Mouse (Mus musculus) midbrain, embryonic 13.5 days (tissue): ENCODE data around the gene Erbb2. TPM values are rescaled to one million over a fixed set of nuclear protein-coding genes. Genes with fewer than 3 reads are reported as not detected.

Experiments
- ATAC-seq: fragments of 200-750 bp; cut with Nextera tagmentation; 2 replicates; pipeline ENCODE4 v1.8.0; 2017; ENCODE audit warnings: mild to moderate bottlenecking, moderate TSS enrichment, moderate library complexity
- H3K27ac ChIP-seq: fragments of 300-500 bp; sonication (generic); 2 replicates; pipeline ENCODE4 v1.5.1; 2015; ENCODE audit warnings: inconsistent platforms, mild to moderate bottlenecking, moderate library complexity
- H3K27me3 ChIP-seq: fragments of 300-500 bp; sonication (generic); 2 replicates; pipeline ENCODE4 v1.6.1; 2015; ENCODE audit warnings: mild to moderate bottlenecking, inconsistent platforms
- H3K36me3 ChIP-seq: fragments of 300-500 bp; sonication (generic); 2 replicates; pipeline ENCODE4 v1.6.1; 2015; ENCODE audit warnings: mild to moderate bottlenecking, inconsistent platforms
- H3K4me1 ChIP-seq: fragments of 300-500 bp; sonication (generic); replicated peaks from 2 replicates; pipeline ENCODE4 v1.6.1; 2015; ENCODE audit warnings: inconsistent platforms
- H3K4me2 ChIP-seq: fragments of 300-500 bp; sonication (generic); replicated peaks from 2 replicates; pipeline ENCODE4 v1.6.1; 2015; ENCODE audit warnings: moderate library complexity, mild to moderate bottlenecking, inconsistent platforms
- H3K4me3 ChIP-seq: fragments of 300-500 bp; sonication (generic); replicated peaks from 2 replicates; pipeline ENCODE4 v1.5.1; 2015; ENCODE audit warnings: mild to moderate bottlenecking, inconsistent platforms
- H3K9ac ChIP-seq: fragments of 300-500 bp; sonication (generic); replicated peaks from 2 replicates; pipeline ENCODE4 v1.6.1; 2015; ENCODE audit warnings: mild to moderate bottlenecking, inconsistent platforms
- H3K9me3 ChIP-seq: fragments of 300-500 bp; sonication (generic); 2 replicates; pipeline ENCODE4 v1.6.1; 2016; ENCODE audit warnings: mild to moderate bottlenecking, inconsistent platforms
- WGBS: fragments of 180-500 bp; shearing (Covaris S2); methylation state at CpG from one replicate; pipeline ENCODE4 v1.1.7; 2015; 5-methylcytosine and 5-hydroxymethylcytosine counted together
- polyA plus RNA-seq: library from polyadenylated mRNA; unstranded; fragments of >200 nt; fragmentation: Nextera tagmentation; extraction: Ambion mirVana; gene quantifications from 2 replicates; pipeline ENCODE4 v1.2.1, GENCODE M21; 2015

Gene Erbb2
- polyA plus RNA-seq, 1 experiment from 2014 or later = 7.6 TPM

- H3K4me2 ChIP-seq = no peak overlapping the region
- 93% methylated on average over 12 of the region's 12 CpGs for WGBS
- no peaks in the 10 kb centered on the region for H3K36me3 ChIP-seq
- no peak overlapping the region for H3K27ac ChIP-seq
- no peaks in the 10 kb centered on the region for H3K27me3 ChIP-seq
- ATAC-seq = no peak
- H3K4me3 ChIP-seq = no peak overlapping the region
- H3K4me1 ChIP-seq = no peaks in the 10 kb centered on the region
- H3K9me3 ChIP-seq = no peaks in the 10 kb centered on the region
- no peak overlapping the region for H3K9ac ChIP-seq
Measured at GRCm38 (mm10) chr11:98479940-98480497, 67.7 kb downstream of the Erbb2 start.

- WGBS = 73% methylated on average over 6 of the region's 6 CpGs
Measured at GRCm38 (mm10) chr11:98481231-98481630, 69.0 kb downstream of the Erbb2 start.

GRCm38 (mm10) chr11:98482067-98482466 lies 69.8 kb downstream of the Erbb2 start:
- no peak overlapping the region for H3K4me3 ChIP-seq
- no peaks in the 10 kb centered on the region for H3K9me3 ChIP-seq
- no peaks in the 10 kb centered on the region for H3K36me3 ChIP-seq
- 86% methylated on average over 10 of the region's 10 CpGs for WGBS
- H3K9ac ChIP-seq = no peak overlapping the region
- no peak overlapping the region for H3K4me2 ChIP-seq
- ATAC-seq = no peak
- H3K27me3 ChIP-seq = no peaks in the 10 kb centered on the region
- no peaks in the 10 kb centered on the region for H3K4me1 ChIP-seq
- H3K27ac ChIP-seq = no peak overlapping the region

More at GRCm38 (mm10) chr11:98481231-98481630, 69.0 kb downstream of the Erbb2 start:
- Histone ChIP-seq H3K27ac (no peak overlapping the region), H3K36me3 (no peaks in the 10 kb centered on the region), H3K27me3 (no peaks in the 10 kb centered on the region), H3K9me3 (no peaks in the 10 kb centered on the region), H3K9ac (no peak overlapping the region), H3K4me3 (no peak overlapping the region), H3K4me2 (no peak overlapping the region), H3K4me1 (no peaks in the 10 kb centered on the region)
- no peak for ATAC-seq

- Histone ChIP-seq H3K9ac (no peak overlapping the region), H3K9me3 (no peaks in the 10 kb centered on the region), H3K4me3 (no peak overlapping the region), H3K27me3 (no peaks in the 10 kb centered on the region), H3K27ac (no peak overlapping the region), H3K4me1 (peaks cover 6% of the 10 kb centered on the region; the same call in 1 of the 2 replicates), H3K36me3 (no peaks in the 10 kb centered on the region), H3K4me2 (no peak overlapping the region)
- no peak for ATAC-seq
- WGBS = 93% methylated on average over 2 of the region's 2 CpGs
Measured at GRCm38 (mm10) chr11:98485749-98486148, 73.5 kb downstream of the Erbb2 start.

Other genes starting within 250 kb of the Erbb2 start
- gene Med1, start 219.2 kb upstream of the Erbb2 start, polyA plus RNA-seq = 74.3 and 75.7 TPM in 2 replicates
- gene Cdk12, start 209.4 kb upstream of the Erbb2 start, polyA plus RNA-seq = 12.2 and 12.9 TPM in 2 replicates
- gene Neurod2, start 82.8 kb upstream of the Erbb2 start, polyA plus RNA-seq = 6.7 and 9.3 TPM in 2 replicates
- gene Ppp1r1b, start 64.1 kb upstream of the Erbb2 start, polyA plus RNA-seq = 0.73 and 1.9 TPM in 2 replicates
- gene Stard3, start 54.1 kb upstream of the Erbb2 start, polyA plus RNA-seq = 44.5 and 46.9 TPM in 2 replicates
- 0.23 and 0.28 TPM in 2 replicates for gene Tcap, start 28.7 kb upstream of the Erbb2 start, polyA plus RNA-seq
- gene Pnmt, start 26.0 kb upstream of the Erbb2 start, polyA plus RNA-seq = 0.23 TPM in 1 of 2 replicates, not detected in the other
- 9.2 and 10.7 TPM in 2 replicates for gene Pgap3, start 12.0 kb upstream of the Erbb2 start, polyA plus RNA-seq
- 231 and 239 TPM in 2 replicates for gene Mien1, start 26.5 kb downstream of the Erbb2 start, polyA plus RNA-seq
- 0.21 and 0.24 TPM in 2 replicates for gene Grb7, start 33.9 kb downstream of the Erbb2 start, polyA plus RNA-seq
- 0.36 TPM in 1 of 2 replicates, not detected in the other for gene Ikzf3, start 133.6 kb downstream of the Erbb2 start, polyA plus RNA-seq
- gene Zpbp2, start 138.6 kb downstream of the Erbb2 start, polyA plus RNA-seq = 0.12 TPM in 1 of 2 replicates, not detected in the other
- gene Ormdl3, start 174.9 kb downstream of the Erbb2 start, polyA plus RNA-seq = 87.0 and 97.3 TPM in 2 replicates
- gene Lrrc3c, start 185.8 kb downstream of the Erbb2 start, polyA plus RNA-seq = not detected in 2 replicates
- gene Gm12355, start 213.2 kb downstream of the Erbb2 start, polyA plus RNA-seq = 0.90 and 1.5 TPM in 2 replicates
- gene Gsdma3, start 213.9 kb downstream of the Erbb2 start, polyA plus RNA-seq = not detected in 2 replicates
- not detected in 2 replicates for gene Gsdma2, start 234.3 kb downstream of the Erbb2 start, polyA plus RNA-seq